Mouse (Mus musculus) midbrain, embryonic 10.5 days (tissue): ENCODE results near the gene Chchd5. TPM values are rescaled to one million over a fixed set of nuclear protein-coding genes. Genes with fewer than 3 reads are reported as not detected.

ENCODE experiments used
- DNase-seq: peaks from one replicate; pipeline ENCODE4 v3.0.0-alpha.2; 2017; ENCODE audit warnings: low spot score
- H3K27ac ChIP-seq: fragments of 300-500 bp; sonication (generic); replicated peaks from 2 replicates; pipeline ENCODE4 v1.5.1; 2016; ENCODE audit warnings: mild to moderate bottlenecking
- H3K27me3 ChIP-seq: fragments of 300-500 bp; sonication (generic); 2 replicates; pipeline ENCODE4 v1.6.1; 2016; ENCODE audit warnings: low read depth, mild to moderate bottlenecking; ENCODE audit not compliant: poor library complexity, severe bottlenecking
- H3K36me3 ChIP-seq: fragments of 300-500 bp; sonication (generic); 2 replicates; pipeline ENCODE4 v1.6.1; 2016; ENCODE audit warnings: mild to moderate bottlenecking, moderate library complexity
- H3K4me1 ChIP-seq: fragments of 300-500 bp; sonication (generic); 2 replicates; pipeline ENCODE4 v1.6.1; 2016
- H3K4me3 ChIP-seq: fragments of 300-500 bp; sonication (generic); 2 replicates; pipeline ENCODE4 v1.5.1; 2016; ENCODE audit warnings: mild to moderate bottlenecking, moderate library complexity
- H3K9me3 ChIP-seq: fragments of 300-500 bp; sonication (generic); replicated peaks from 2 replicates; pipeline ENCODE4 v1.6.1; 2016; ENCODE audit warnings: mild to moderate bottlenecking
- WGBS: fragments of 180-500 bp; shearing (Covaris S2); methylation state at CpG from one replicate; pipeline ENCODE4 v1.1.7; 2016; 5-methylcytosine and 5-hydroxymethylcytosine counted together
- polyA plus RNA-seq: library from polyadenylated mRNA; unstranded; fragments of >200 nt; fragmentation: Nextera tagmentation; extraction: Ambion mirVana; gene quantifications from 2 replicates; pipeline ENCODE4 v1.2.1, GENCODE M21; 2016

The Chchd5 gene
- polyA plus RNA-seq, 1 experiment from 2014 or later, result 31.6 TPM

DNA sequence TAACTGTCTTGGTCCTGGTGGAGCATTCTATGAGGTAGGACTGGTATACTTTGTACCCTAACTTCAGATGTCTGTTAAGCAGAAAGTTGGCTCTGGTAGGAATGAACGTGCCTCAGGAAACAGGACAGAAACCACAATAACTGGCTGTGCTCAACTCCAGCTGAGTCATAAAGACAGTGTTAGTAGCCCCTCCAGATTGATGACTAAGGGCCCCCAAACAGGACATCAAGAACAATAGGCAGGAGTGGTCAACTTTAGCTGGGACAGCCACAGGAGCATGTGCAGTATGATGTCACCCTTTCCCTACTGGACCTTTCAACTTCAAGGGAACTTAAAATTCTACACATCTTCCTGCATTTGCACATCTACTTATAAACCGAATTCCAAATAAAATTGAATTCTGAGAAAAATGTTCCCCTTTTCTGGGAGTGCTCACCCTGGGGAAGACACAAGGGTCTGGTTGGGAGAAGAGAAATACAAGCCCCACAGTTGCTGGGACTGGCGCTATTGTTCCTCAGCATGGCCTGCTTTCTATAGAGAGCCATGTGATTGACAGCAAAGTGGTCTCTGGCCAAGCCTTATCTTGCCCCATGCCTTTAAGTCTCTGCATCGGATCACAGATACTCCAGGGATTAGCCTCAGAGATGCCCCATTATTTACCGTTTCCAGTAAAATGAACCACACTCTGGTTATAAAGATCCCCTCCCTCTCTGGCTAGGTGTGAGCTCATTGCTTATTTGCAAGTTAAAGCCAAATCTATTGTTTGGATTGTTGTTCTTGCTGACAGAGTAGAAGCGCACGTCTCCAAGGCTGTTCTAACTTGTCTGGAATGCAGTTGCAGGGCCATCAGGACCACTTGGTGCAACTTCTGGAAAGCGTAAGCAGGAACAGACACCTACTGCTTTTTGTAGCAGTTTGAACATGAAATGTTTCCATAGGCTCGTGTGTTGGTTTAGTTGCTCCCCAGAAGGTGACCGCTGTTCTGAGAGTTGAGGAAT lies 37.3 kb downstream of the Chchd5 start:
- Histone ChIP-seq H3K36me3 (no peaks in the 10 kb centered on the region), H3K27ac (0 out of 2 replicates have a peak overlapping the region, but pooled peaks have one; percentile 4), H3K9me3 (peaks cover 7% of the 10 kb centered on the region; the same call in 1 of the 2 replicates), H3K27me3 (no peaks in the 10 kb centered on the region), H3K4me1 (peaks cover 10% of the 10 kb centered on the region), H3K4me3 (no peak overlapping the region)
- no peak for DNase-seq
- WGBS, result 80% methylated on average over 10 of the region's 10 CpGs

- H3K36me3 ChIP-seq, result no peaks in the 10 kb centered on the region
- no peak overlapping the region for H3K4me3 ChIP-seq
- H3K27me3 ChIP-seq, result no peaks in the 10 kb centered on the region
- no peak overlapping the region for H3K27ac ChIP-seq
- peaks cover under 1% of the 10 kb centered on the region; the same call in 1 of the 2 replicates for H3K9me3 ChIP-seq
- 62% methylated on average over 10 of the region's 10 CpGs for WGBS
- peaks cover 24% of the 10 kb centered on the region for H3K4me1 ChIP-seq
- no peak for DNase-seq
These were observed 43.9 kb downstream of the Chchd5 start for GRCm38 (mm10) chr2:129173386-129173785.

GRCm38 (mm10) chr2:129174474-129174873 lies 45.0 kb downstream of the Chchd5 start:
- H3K27me3 ChIP-seq, result no peaks in the 10 kb centered on the region
- no peaks in the 10 kb centered on the region for H3K36me3 ChIP-seq
- no peak overlapping the region for H3K27ac ChIP-seq
- no peak for DNase-seq
- peaks cover 26% of the 10 kb centered on the region for H3K4me1 ChIP-seq
- 46% methylated on average over 7 of the region's 7 CpGs for WGBS
- no peak overlapping the region for H3K4me3 ChIP-seq
- no peaks in the 10 kb centered on the region for H3K9me3 ChIP-seq

GRCm38 (mm10) chr2:129175636-129176035 lies 46.1 kb downstream of the Chchd5 start:
- Histone ChIP-seq H3K27me3 (no peaks in the 10 kb centered on the region), H3K4me1 (peaks cover 26% of the 10 kb centered on the region), H3K4me3 (no peak overlapping the region), H3K36me3 (no peaks in the 10 kb centered on the region), H3K9me3 (no peaks in the 10 kb centered on the region), H3K27ac (no peak overlapping the region)
- WGBS, result 80% methylated on average over 2 of the region's 2 CpGs
- DNase-seq, result no peak

DNA sequence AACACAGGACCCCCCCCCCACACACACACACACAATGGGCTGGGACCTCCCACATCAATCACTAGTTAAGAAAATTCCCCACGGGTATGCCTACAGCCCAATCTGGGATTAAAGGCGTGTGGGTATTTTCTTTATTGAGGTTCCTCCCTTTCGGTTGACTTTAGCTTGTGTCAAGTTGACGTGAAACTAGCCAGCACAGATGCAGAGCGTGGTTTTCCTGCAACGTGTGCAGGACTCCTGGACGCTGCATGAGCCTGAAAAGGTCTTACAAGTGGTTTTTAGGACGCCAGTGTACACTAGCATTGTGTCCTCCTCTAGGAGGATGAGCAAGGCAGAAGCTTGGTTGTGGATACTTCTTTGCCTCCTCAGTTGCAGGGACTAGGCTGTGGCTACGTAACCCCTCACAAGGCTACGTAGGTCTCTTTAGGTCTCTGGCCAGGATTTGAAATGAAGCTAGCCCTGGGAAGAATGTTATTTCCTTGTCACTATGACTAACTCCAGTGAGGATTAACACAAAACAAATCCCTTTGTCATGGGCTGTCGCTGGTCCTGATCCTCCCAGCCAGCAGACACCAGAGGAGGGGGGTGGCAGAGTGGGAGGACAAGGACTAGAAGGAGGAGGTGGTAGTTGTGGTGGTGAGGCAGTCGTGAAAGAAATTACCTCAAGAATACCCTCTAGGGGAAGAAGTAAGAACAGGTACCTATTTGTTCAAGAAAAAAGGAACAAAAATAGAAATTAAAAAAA lies 47.3 kb downstream of the Chchd5 start:
- H3K36me3 ChIP-seq, result no peaks in the 10 kb centered on the region
- no peaks in the 10 kb centered on the region for H3K27me3 ChIP-seq

GRCm38 (mm10) chr2:129177661-129178060 lies 48.2 kb downstream of the Chchd5 start:
- H3K4me1 ChIP-seq, result peaks cover 26% of the 10 kb centered on the region
- no peak overlapping the region for H3K4me3 ChIP-seq
- H3K36me3 ChIP-seq, result no peaks in the 10 kb centered on the region
- DNase-seq, result no peak
- 66% methylated on average over 3 of the region's 3 CpGs for WGBS
- H3K27ac ChIP-seq, result no peak overlapping the region
- no peaks in the 10 kb centered on the region for H3K9me3 ChIP-seq
- H3K27me3 ChIP-seq, result no peaks in the 10 kb centered on the region

More for the DNA sequence above, 47.3 kb downstream of the Chchd5 start:
- WGBS, result 65% methylated on average over 12 of the region's 12 CpGs
- Histone ChIP-seq H3K4me1 (peaks cover 26% of the 10 kb centered on the region), H3K27ac (no peak overlapping the region), H3K4me3 (no peak overlapping the region), H3K9me3 (no peaks in the 10 kb centered on the region)
- no peak for DNase-seq

- no peaks in the 10 kb centered on the region for H3K9me3 ChIP-seq
- no peak for DNase-seq
- H3K4me1 ChIP-seq, result peaks cover 24% of the 10 kb centered on the region
- no peak overlapping the region for H3K4me3 ChIP-seq
- H3K27ac ChIP-seq, result no peak overlapping the region
- no peaks in the 10 kb centered on the region for H3K27me3 ChIP-seq
- no peaks in the 10 kb centered on the region for H3K36me3 ChIP-seq
- 51% methylated on average over 10 of the region's 10 CpGs for WGBS
These were observed 48.8 kb downstream of the Chchd5 start for GRCm38 (mm10) chr2:129178182-129178908.

- H3K36me3 ChIP-seq, result no peaks in the 10 kb centered on the region
- 83% methylated on average over 8 of the region's 8 CpGs for WGBS
- DNase-seq, result no peak
- H3K27me3 ChIP-seq, result no peaks in the 10 kb centered on the region
- no peak overlapping the region for H3K27ac ChIP-seq
- H3K4me3 ChIP-seq, result no peak overlapping the region
- H3K4me1 ChIP-seq, result peaks cover 17% of the 10 kb centered on the region
- no peaks in the 10 kb centered on the region for H3K9me3 ChIP-seq
These were observed 50.7 kb downstream of the Chchd5 start for GRCm38 (mm10) chr2:129179946-129180853.

- no peak overlapping the region for H3K27ac ChIP-seq
- no peak overlapping the region for H3K4me3 ChIP-seq
- H3K4me1 ChIP-seq, result peaks cover 17% of the 10 kb centered on the region
- DNase-seq, result no peak
- no peaks in the 10 kb centered on the region for H3K27me3 ChIP-seq
- no peaks in the 10 kb centered on the region for H3K9me3 ChIP-seq
- H3K36me3 ChIP-seq, result no peaks in the 10 kb centered on the region
- 93% methylated on average over 5 of the region's 5 CpGs for WGBS
These were observed 52.0 kb downstream of the Chchd5 start for GRCm38 (mm10) chr2:129181509-129181908.

DNA sequence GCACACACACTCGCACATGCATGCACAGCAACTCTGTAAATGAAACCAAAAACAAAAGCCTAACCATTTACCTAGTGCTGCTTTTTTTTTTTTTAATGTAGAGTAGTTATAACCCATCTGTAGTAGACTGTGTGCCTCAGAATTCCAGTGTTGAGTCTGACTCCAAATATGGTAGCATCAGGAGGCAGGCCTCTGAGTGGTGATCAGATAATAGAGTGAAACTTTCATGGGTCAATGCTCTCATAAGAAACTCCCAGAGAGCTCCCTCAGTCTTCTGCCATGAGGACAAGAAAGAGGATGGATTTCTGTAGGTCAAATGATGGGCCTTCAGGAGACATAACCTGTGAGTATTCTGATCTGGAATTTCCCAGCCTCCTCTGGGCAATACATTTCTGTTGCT lies 52.9 kb downstream of the Chchd5 start:
- Histone ChIP-seq H3K4me3 (no peak overlapping the region), H3K36me3 (no peaks in the 10 kb centered on the region), H3K27ac (no peak overlapping the region), H3K9me3 (no peaks in the 10 kb centered on the region), H3K27me3 (no peaks in the 10 kb centered on the region), H3K4me1 (peaks cover 9% of the 10 kb centered on the region)
- WGBS, result 100% methylated on average over 1 of the region's 1 CpGs
- no peak for DNase-seq

- 84% methylated on average over 14 of the region's 14 CpGs for WGBS
- no peaks in the 10 kb centered on the region for H3K36me3 ChIP-seq
- H3K27ac ChIP-seq, result no peak overlapping the region
- no peaks in the 10 kb centered on the region for H3K4me1 ChIP-seq
- DNase-seq, result no peak
- H3K9me3 ChIP-seq, result no peaks in the 10 kb centered on the region
- no peak overlapping the region for H3K4me3 ChIP-seq
- no peaks in the 10 kb centered on the region for H3K27me3 ChIP-seq
These were observed 54.1 kb downstream of the Chchd5 start for GRCm38 (mm10) chr2:129183561-129184031.
